Mouse (Mus musculus): ENCODE data around the gene Aak1.

Gene Aak1

DNA sequence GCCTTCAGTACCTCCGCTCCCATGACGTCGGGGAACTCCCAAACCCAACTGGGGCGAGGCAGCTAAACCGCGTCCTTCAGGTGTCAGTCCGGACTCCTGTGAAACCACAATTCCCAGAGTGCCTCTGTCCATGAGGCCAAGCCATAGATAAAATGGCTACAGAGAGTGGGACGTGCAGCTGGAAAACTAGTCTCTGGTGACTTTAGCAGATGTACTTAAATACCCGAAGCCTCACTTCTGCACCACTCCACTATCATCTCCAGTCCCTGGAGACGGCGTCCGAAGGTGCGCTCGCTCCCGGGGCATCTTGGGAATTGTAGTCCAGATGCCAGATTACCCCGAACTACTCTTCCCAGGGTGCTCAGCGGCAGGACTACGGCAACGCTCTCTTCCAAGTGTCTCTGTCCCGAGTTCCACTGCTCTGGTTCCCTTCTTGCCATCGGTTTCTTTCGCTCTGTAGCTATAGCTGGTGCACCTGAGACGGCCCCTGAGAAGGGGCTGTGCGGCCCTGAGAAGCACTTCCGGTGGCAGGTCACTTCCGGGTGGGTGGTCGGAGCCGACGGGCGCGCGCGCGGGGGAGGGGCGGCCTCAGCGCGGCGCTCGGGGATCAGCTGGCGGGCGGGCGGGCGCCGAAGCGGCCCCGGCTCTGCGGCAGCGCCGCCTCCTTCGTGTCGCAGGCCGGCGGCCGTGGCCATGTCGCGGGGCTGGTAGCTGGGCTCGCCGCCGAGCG lies at the start of gene Aak1:
Gene Aak1, plus strand, starts transcription at position 603 of the 730 bp plus-strand sequence.
- TF ChIP-seq POU5F1 (IDR thresholded peaks at IDR 0.05; ENCODE audit: borderline replicate concordance, low read length): no peak
- TF ChIP-seq CTCF (conservative IDR thresholded peaks at IDR 0.05; ENCODE audit: low read length): no peak
- TF ChIP-seq NANOG (IDR thresholded peaks at IDR 0.05; ENCODE audit: borderline replicate concordance, low read length): no peak
- H3K4me3 ChIP-seq (replicated peaks; ENCODE audit: low read length): peak within 1 kb of the TSS; percentile 90
- H3K27me3 ChIP-seq (ENCODE audit: insufficient read depth, low read length): peaks cover 3% of the 10 kb centered on the region; the same call in 1 of the 2 replicates
- peaks cover 10% of the 10 kb centered on the region for H3K36me3 ChIP-seq (ENCODE audit: insufficient read depth, low read length)
- no peaks in the 10 kb centered on the region for H3K9me3 ChIP-seq (ENCODE audit: low read length)
- H3K4me1 ChIP-seq (replicated peaks; ENCODE audit: low read depth, low read length): peaks cover 32% of the 10 kb centered on the region

DNA sequence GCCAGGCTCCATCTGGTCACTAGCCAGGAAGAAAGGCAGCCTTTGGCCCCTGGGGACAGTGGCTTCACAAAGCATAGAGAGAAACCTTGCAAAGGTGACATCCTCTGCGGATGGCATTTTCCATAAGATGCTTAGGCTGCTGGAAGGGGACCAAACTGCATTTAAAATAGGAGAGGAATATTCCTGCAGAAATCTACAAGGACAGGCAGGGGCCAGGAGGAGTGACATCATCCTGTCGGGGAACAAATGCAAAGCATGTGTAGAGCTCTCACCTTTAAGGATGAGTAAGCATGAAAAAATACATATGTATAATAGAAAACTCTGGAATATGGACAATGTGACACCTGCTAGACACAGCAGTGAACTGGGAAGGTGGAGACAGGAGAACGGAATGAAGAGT lies 48.9 kb upstream of the Aak1 start:
- H3K4me1 ChIP-seq (replicated peaks; ENCODE audit: low read depth, low read length): peaks cover 32% of the 10 kb centered on the region
- no peaks in the 10 kb centered on the region for H3K9me3 ChIP-seq (ENCODE audit: low read length)
- H3K4me3 ChIP-seq (replicated peaks; ENCODE audit: low read length): no peak overlapping the region
- no peaks in the 10 kb centered on the region for H3K36me3 ChIP-seq (ENCODE audit: insufficient read depth, low read length)
- H3K27me3 ChIP-seq (ENCODE audit: insufficient read depth, low read length): peaks cover 14% of the 10 kb centered on the region
- TF ChIP-seq CTCF (conservative IDR thresholded peaks at IDR 0.05; ENCODE audit: low read length): no peak
- no peak for TF ChIP-seq NANOG (IDR thresholded peaks at IDR 0.05; ENCODE audit: borderline replicate concordance, low read length)
- no peak for TF ChIP-seq POU5F1 (IDR thresholded peaks at IDR 0.05; ENCODE audit: borderline replicate concordance, low read length)

DNA sequence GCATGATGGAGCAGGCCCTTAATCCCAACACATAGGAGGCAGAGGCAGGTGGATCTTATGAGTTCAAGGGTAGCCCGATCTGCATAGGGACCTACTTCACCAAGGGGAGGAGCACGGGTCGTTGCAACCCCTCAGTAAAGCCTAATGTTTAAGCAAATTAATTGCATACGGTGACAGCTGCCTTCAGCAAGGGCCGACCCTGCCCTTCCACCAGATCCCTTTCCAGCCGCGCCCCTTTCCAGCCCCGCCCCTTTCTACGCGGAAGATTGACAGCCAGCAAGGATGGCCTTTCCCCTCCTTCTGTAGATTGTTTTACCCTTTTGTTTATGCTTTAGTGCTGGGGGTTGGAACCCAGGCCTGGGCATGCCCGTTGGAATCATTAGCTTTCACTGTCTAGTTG lies 47.9 kb upstream of the Aak1 start:
- Histone ChIP-seq H3K9me3 (ENCODE audit: low read length) (no peaks in the 10 kb centered on the region), H3K4me3 (replicated peaks; ENCODE audit: low read length) (no peak overlapping the region), H3K36me3 (ENCODE audit: insufficient read depth, low read length) (no peaks in the 10 kb centered on the region), H3K4me1 (replicated peaks; ENCODE audit: low read depth, low read length) (peaks cover 30% of the 10 kb centered on the region), H3K27me3 (ENCODE audit: insufficient read depth, low read length) (peaks cover 12% of the 10 kb centered on the region)
- TF ChIP-seq NANOG (IDR thresholded peaks at IDR 0.05; ENCODE audit: borderline replicate concordance, low read length) (no peak), POU5F1 (IDR thresholded peaks at IDR 0.05; ENCODE audit: borderline replicate concordance, low read length) (no peak), CTCF (conservative IDR thresholded peaks at IDR 0.05; ENCODE audit: low read length) (no peak)

DNA sequence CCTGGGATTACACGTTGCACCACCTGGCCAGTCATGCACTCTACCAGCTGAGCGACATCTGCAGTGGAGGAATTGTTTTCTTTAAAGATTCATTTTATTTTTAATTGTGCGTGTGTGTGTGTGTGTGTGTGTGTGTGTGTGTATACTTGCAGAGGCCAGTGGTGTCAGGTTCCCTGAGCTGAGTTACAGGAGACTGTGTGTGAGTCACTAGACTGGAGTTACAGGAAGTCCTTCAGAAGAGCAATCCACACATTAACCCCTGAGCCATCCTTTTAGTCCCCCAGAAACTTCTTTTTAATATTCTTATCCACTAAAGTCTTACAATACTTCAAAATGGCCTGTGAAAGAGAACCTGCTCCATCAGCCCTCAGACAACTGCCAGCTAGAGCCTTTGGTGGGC lies 44.7 kb upstream of the Aak1 start:
- H3K9me3 ChIP-seq (ENCODE audit: low read length): no peaks in the 10 kb centered on the region
- TF ChIP-seq POU5F1 (IDR thresholded peaks at IDR 0.05; ENCODE audit: borderline replicate concordance, low read length): no peak
- TF ChIP-seq NANOG (IDR thresholded peaks at IDR 0.05; ENCODE audit: borderline replicate concordance, low read length): no peak
- no peak for TF ChIP-seq CTCF (conservative IDR thresholded peaks at IDR 0.05; ENCODE audit: low read length)
- peaks cover 29% of the 10 kb centered on the region for H3K4me1 ChIP-seq (replicated peaks; ENCODE audit: low read depth, low read length)
- H3K4me3 ChIP-seq (replicated peaks; ENCODE audit: low read length): no peak overlapping the region
- H3K27me3 ChIP-seq (ENCODE audit: insufficient read depth, low read length): no peaks in the 10 kb centered on the region
- no peaks in the 10 kb centered on the region for H3K36me3 ChIP-seq (ENCODE audit: insufficient read depth, low read length)

DNA sequence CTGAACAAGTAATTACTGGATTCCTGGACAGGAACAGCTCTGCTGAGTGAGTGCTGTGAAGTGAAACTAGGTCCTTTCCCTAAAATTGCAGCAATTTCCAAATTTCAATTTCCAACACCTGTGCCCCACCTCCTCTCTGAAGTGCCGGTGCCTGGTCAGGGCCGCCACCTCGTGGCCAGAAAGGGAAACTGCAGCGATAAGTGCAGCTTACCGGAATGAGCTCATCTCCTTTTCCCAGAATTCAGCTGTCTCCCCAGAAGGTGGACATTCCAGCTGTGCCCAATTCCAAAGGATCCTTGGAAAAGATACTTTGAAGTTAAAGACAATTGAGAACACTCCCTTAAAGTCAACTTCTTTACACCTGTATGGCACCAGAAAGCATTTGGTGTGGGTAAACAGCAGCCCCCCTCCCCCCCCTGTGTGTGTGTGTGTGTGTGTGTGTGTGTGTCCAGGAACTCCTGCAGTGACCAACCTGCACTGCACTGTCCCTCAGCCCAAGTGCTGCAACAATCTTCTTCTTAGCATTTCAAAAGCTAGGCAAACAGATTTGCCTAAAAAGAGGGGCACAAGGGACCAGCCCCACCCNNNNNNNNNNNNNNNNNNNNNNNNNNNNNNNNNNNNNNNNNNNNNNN lies 42.7 kb upstream of the Aak1 start:
- Histone ChIP-seq H3K4me3 (replicated peaks; ENCODE audit: low read length) (no peak overlapping the region), H3K9me3 (ENCODE audit: low read length) (no peaks in the 10 kb centered on the region), H3K36me3 (ENCODE audit: insufficient read depth, low read length) (no peaks in the 10 kb centered on the region), H3K27me3 (ENCODE audit: insufficient read depth, low read length) (no peaks in the 10 kb centered on the region), H3K4me1 (replicated peaks; ENCODE audit: low read depth, low read length) (peaks cover 30% of the 10 kb centered on the region)
- TF ChIP-seq CTCF (conservative IDR thresholded peaks at IDR 0.05; ENCODE audit: low read length): peak; percentile 93
- no peak for TF ChIP-seq NANOG (IDR thresholded peaks at IDR 0.05; ENCODE audit: borderline replicate concordance, low read length)

DNA sequence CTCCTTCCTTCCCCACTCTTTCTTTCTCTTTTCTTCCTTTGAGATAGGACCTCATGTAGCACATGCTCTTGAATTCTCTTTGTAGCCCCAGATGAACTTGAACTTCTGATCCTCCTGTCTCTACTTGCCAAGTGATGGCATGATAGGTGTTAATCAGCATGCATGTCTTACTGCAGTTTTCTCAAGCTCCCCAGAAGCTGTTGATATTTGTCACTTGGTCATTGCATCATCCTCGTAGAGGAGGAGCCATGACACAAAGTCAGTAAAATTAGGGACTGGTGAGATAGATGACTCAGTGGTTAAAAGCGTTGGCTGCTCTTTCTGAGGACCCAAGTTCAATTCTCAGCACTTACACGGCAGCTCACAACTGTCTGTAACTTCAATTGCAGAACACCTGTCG lies 36.4 kb upstream of the Aak1 start:
- H3K27me3 ChIP-seq (ENCODE audit: insufficient read depth, low read length): no peaks in the 10 kb centered on the region
- no peak overlapping the region for H3K4me3 ChIP-seq (replicated peaks; ENCODE audit: low read length)
- H3K4me1 ChIP-seq (replicated peaks; ENCODE audit: low read depth, low read length): peaks cover 39% of the 10 kb centered on the region
- H3K9me3 ChIP-seq (ENCODE audit: low read length): no peaks in the 10 kb centered on the region
- TF ChIP-seq CTCF (conservative IDR thresholded peaks at IDR 0.05; ENCODE audit: low read length) (no peak), NANOG (IDR thresholded peaks at IDR 0.05; ENCODE audit: borderline replicate concordance, low read length) (no peak)
- no peaks in the 10 kb centered on the region for H3K36me3 ChIP-seq (ENCODE audit: insufficient read depth, low read length)

DNA sequence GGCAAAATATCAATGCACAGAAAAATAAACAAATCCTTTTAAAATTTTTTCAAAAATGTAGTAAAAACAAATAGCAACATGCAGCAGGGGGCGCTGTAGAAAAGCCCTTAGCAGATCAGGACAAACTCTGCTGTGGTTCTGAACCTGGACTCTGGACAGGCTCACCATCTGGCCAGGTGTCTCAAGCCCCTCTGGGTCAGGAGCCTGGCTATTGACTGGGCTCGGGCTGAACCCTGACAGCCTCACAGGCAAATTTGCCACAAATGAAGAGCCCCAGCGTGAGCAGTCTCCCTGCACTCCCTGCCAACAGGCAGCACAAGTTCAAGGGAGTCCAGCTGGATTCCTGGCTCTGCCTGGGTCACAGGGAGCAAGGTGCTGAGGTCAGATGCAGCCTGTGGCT lies 36.0 kb upstream of the Aak1 start:
- peaks cover 39% of the 10 kb centered on the region for H3K4me1 ChIP-seq (replicated peaks; ENCODE audit: low read depth, low read length)
- no peaks in the 10 kb centered on the region for H3K36me3 ChIP-seq (ENCODE audit: insufficient read depth, low read length)
- H3K4me3 ChIP-seq (replicated peaks; ENCODE audit: low read length): no peak overlapping the region
- H3K27me3 ChIP-seq (ENCODE audit: insufficient read depth, low read length): no peaks in the 10 kb centered on the region
- H3K9me3 ChIP-seq (ENCODE audit: low read length): no peaks in the 10 kb centered on the region
- no peak for TF ChIP-seq POU5F1 (IDR thresholded peaks at IDR 0.05; ENCODE audit: borderline replicate concordance, low read length)
- peak; percentile 34 for TF ChIP-seq CTCF (conservative IDR thresholded peaks at IDR 0.05; ENCODE audit: low read length)
- no peak for TF ChIP-seq NANOG (IDR thresholded peaks at IDR 0.05; ENCODE audit: borderline replicate concordance, low read length)

DNA sequence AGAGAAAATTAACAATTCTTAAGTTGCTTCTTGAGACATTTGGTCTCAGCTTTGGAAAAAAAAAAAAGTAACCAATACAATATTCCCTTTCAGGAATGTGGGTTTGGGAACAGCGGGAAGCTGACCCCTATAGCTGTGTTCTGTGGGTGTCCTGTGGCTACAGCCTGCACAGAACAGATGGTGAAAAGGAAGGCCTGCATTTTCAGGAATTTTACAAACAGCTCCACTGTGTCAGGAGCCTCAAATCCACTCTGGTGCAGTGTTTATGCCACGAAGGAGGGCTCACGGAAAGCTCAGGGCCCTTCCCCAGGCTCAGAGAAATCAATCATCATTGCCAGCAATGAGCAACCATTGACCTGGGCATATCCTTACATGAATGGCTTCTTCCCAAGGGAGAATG lies 34.4 kb upstream of the Aak1 start:
- no peaks in the 10 kb centered on the region for H3K36me3 ChIP-seq (ENCODE audit: insufficient read depth, low read length)
- no peaks in the 10 kb centered on the region for H3K9me3 ChIP-seq (ENCODE audit: low read length)
- no peaks in the 10 kb centered on the region for H3K27me3 ChIP-seq (ENCODE audit: insufficient read depth, low read length)
- H3K4me3 ChIP-seq (replicated peaks; ENCODE audit: low read length): peak overlapping the region; percentile 63
- TF ChIP-seq NANOG (IDR thresholded peaks at IDR 0.05; ENCODE audit: borderline replicate concordance, low read length) (no peak), POU5F1 (IDR thresholded peaks at IDR 0.05; ENCODE audit: borderline replicate concordance, low read length) (no peak), CTCF (conservative IDR thresholded peaks at IDR 0.05; ENCODE audit: low read length) (no peak)
- peaks cover 37% of the 10 kb centered on the region for H3K4me1 ChIP-seq (replicated peaks; ENCODE audit: low read depth, low read length)

Measured in E14TG2a.4 (cell line).